Comparison of ENCODE assay signal across 9 mouse cellular contexts in the genomic region with DNA sequence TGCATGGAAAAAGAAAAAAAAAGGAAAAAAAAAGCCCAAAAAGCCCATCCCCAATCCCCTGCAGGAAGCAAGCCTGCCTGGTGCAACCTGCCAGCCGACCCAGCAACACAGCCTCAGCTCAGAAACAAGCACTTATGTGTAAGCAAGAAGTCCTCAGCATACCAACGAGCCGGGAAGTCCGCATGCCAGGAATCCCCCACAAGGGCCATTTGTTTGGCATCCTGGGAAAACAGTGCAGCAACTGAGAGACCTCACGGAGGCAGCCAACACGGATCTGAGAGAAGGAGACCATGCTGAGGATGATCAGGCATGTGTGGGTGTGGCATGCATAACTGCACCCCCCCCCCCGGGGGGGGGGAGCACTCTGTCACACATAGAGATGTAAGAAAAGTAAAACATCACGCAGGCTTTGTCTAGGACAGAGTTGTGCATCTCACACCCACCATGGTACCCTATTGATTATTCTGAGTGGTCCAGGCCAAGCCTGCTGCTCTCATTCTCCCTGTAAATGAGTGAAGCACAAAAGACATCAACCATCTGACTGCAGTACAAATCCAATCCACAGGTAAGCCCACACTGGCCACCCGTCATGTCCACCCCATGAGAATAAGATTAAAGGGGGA. TPM values are rescaled to one million over a fixed set of nuclear protein-coding genes. Genes with fewer than 3 reads are reported as not detected.
A peak's percentile ranks its signal among the peaks of the same experiment; 100 is the strongest.
DNase-seq lines count a peak whose midpoint lies in the region; ATAC-seq lines count a peak whose summit lies in the region.
"Had no signal": no experiment of that assay in that cellular context is flagged by ENCODE, and none has a peak within 500 bp of the region (broad histone marks: within the 10 kb centered on the region; RNA-seq: fewer than 3 reads in every experiment).

No protein-coding gene starts in this region.

- H3K9me3 ChIP-seq in midbrain, embryonic 14.5 days (ENCODE audit: control insufficient read depth, low read length) = no peaks in the 10 kb centered on the region
- no peaks in the 10 kb centered on the region for H3K9me3 ChIP-seq in liver, embryonic 12.5 days (replicated peaks)
- no peaks in the 10 kb centered on the region for H3K9me3 ChIP-seq in kidney, embryonic 16.5 days (ENCODE audit: low read length)
- H3K9me3 ChIP-seq: liver, embryonic 13.5 days had no signal

- peaks cover 6% of the 10 kb centered on the region; the same call in 1 of the 2 replicates for H3K4me1 ChIP-seq in midbrain, embryonic 14.5 days (ENCODE audit: control insufficient read depth, insufficient read depth, low read length)
- H3K4me1 ChIP-seq in liver, embryonic 12.5 days = no peaks in the 10 kb centered on the region
- H3K4me1 ChIP-seq in kidney, embryonic 16.5 days (ENCODE audit: insufficient read depth, low read length) = 0 out of 2 replicates have a peak, but pooled peaks cover 3% of the 10 kb centered on the region
- H3K4me1 ChIP-seq: liver, embryonic 13.5 days had no signal

- no peak overlapping the region for H3K27ac ChIP-seq in midbrain, embryonic 14.5 days (replicated peaks; ENCODE audit: low read depth, low read length)
- no peak overlapping the region for H3K27ac ChIP-seq in liver, embryonic 12.5 days
- H3K27ac ChIP-seq in kidney, embryonic 16.5 days (ENCODE audit: low read length) = no peak overlapping the region
- H3K27ac ChIP-seq: liver, embryonic 13.5 days had no signal

- no peak overlapping the region for H3K9ac ChIP-seq in midbrain, embryonic 14.5 days (replicated peaks; ENCODE audit: low read length)
- no peak overlapping the region for H3K9ac ChIP-seq in liver, embryonic 12.5 days
- no peak overlapping the region for H3K9ac ChIP-seq in kidney, embryonic 16.5 days (replicated peaks; ENCODE audit: low read length)
- H3K9ac ChIP-seq: liver, embryonic 13.5 days had no signal

- no peak overlapping the region for H3K4me3 ChIP-seq in midbrain, embryonic 14.5 days (replicated peaks; ENCODE audit: low read depth, low read length)
- no peak overlapping the region for H3K4me3 ChIP-seq in liver, embryonic 12.5 days
- no peak overlapping the region for H3K4me3 ChIP-seq in kidney, embryonic 16.5 days (ENCODE audit: low read length)
- H3K4me3 ChIP-seq: liver, embryonic 13.5 days had no signal

- DNase-seq in brain, adult 2 months (ENCODE audit: low read depth, low spot score) = peak; percentile 72
- peak; percentile 40 to 49 for DNase-seq in frontal cortex, adult 2 months (ENCODE audit: extremely low spot score in 1 of 2, low spot score in 1 of 2)
- DNase-seq in left cerebral cortex, adult 8-10 months (ENCODE audit: low spot score in 2 of 2) = peak; percentile 15 to 62
- DNase-seq in midbrain, embryonic 14.5 days = peak; percentile 65
- DNase-seq in heart, adult 9 months (ENCODE audit: low spot score in 2 of 2) = no peak
- DNase-seq in gastrocnemius, adult 18-20 months (ENCODE audit: low spot score) = no peak
- DNase-seq: liver, embryonic 13.5 days had no signal

- no peak overlapping the region for H3K4me2 ChIP-seq in midbrain, embryonic 14.5 days (ENCODE audit: low read length)
- no peak overlapping the region for H3K4me2 ChIP-seq in liver, embryonic 12.5 days
- no peak overlapping the region for H3K4me2 ChIP-seq in kidney, embryonic 16.5 days (replicated peaks; ENCODE audit: low read depth, low read length)
- H3K4me2 ChIP-seq: liver, embryonic 13.5 days had no signal

- peaks cover 27% of the 10 kb centered on the region; the same call in 1 of the 2 replicates for H3K27me3 ChIP-seq in midbrain, embryonic 14.5 days (ENCODE audit: control insufficient read depth, insufficient read depth, low read length)
- no peaks in the 10 kb centered on the region for H3K27me3 ChIP-seq in liver, embryonic 12.5 days (replicated peaks)
- H3K27me3 ChIP-seq in kidney, embryonic 16.5 days (ENCODE audit: insufficient read depth, low read length) = no peaks in the 10 kb centered on the region
- H3K27me3 ChIP-seq: liver, embryonic 13.5 days had no signal

- 29% methylated on average over 9 of the region's 9 CpGs for WGBS in midbrain, embryonic 14.5 days
- WGBS in liver, embryonic 12.5 days (ENCODE audit: insufficient replicate concordance) = 54% methylated on average over 9 of the region's 9 CpGs
- 44% methylated on average over 9 of the region's 9 CpGs for WGBS in kidney, embryonic 16.5 days

- ATAC-seq in midbrain, embryonic 14.5 days (ENCODE audit: low FRiP score, low TSS enrichment) = peak; percentile 55
- no peak for ATAC-seq in liver, embryonic 12.5 days
- ATAC-seq in kidney, embryonic 16.5 days (ENCODE audit: low FRiP score, low TSS enrichment) = no peak

- H3K36me3 ChIP-seq in midbrain, embryonic 14.5 days (ENCODE audit: control insufficient read depth, insufficient read depth, low read length) = no peaks in the 10 kb centered on the region
- H3K36me3 ChIP-seq in liver, embryonic 12.5 days = no peaks in the 10 kb centered on the region
- no peaks in the 10 kb centered on the region for H3K36me3 ChIP-seq in kidney, embryonic 16.5 days (ENCODE audit: insufficient read depth, low read length)
- H3K36me3 ChIP-seq: liver, embryonic 13.5 days had no signal

RNA-seq across cellular contexts. Expression of a gene that starts 24.4 kb away (rescaled TPM):
- polyA plus RNA-seq in frontal cortex, adult 2 months (2012; rRNA removed) = 32.3 and 35.6 TPM in 2 replicates
- 100 to 1,000 TPM in 1 of 4 experiments, 10 to 100 TPM in 3; 83.7 to 100 (median 94.4) TPM for total RNA-seq in left cerebral cortex, adult 8-10 months (2022)
- 15.7 and 17.2 TPM in 2 replicates for polyA plus RNA-seq in midbrain, embryonic 14.5 days (2014; fragmentation: Nextera tagmentation; extraction: Ambion mirVana)
- polyA plus RNA-seq in liver, embryonic 12.5 days (2016; fragmentation: Nextera tagmentation; extraction: Ambion mirVana) = 0.02 and 0.20 TPM in 2 replicates
- under 1 TPM; 0.16 to 0.19 TPM for total RNA-seq in gastrocnemius, adult 18-20 months (2021)
- 3.2 TPM in 2 replicates for polyA plus RNA-seq in kidney, embryonic 16.5 days (2015; fragmentation: Nextera tagmentation; extraction: Ambion mirVana)

Comparison
In these comparisons a context has a peak if more than half of its experiments do, and no peak if none do; other contexts are left out.
1. DNase-seq: peak in brain, adult 2 months (single experiment), frontal cortex, adult 2 months (2 of 2), left cerebral cortex, adult 8-10 months (2 of 2) and midbrain, embryonic 14.5 days (single experiment); none in heart, adult 9 months (0 of 2) and gastrocnemius, adult 18-20 months (single experiment).